Mouse (Mus musculus): ENCODE measurements around the gene Oca2. TPM values are rescaled to one million over a fixed set of nuclear protein-coding genes. Genes with fewer than 3 reads are reported as not detected.

The Oca2 gene
- total and polyA plus RNA-seq, 3 experiments: 0.38 TPM; not detected in 2

GRCm38 (mm10) chr7:56201483-56202218, 37.9 kb upstream of the Oca2 start (continued):
- TF ChIP-seq CTCF (conservative IDR thresholded peaks at IDR 0.05 in 1 of 2, IDR thresholded peaks at IDR 0.05 in 1 of 2; ENCODE audit: low read depth in 2 of 2, low read length in 2 of 2): no peak
- TF ChIP-seq GABPA (IDR thresholded peaks at IDR 0.05; ENCODE audit: insufficient replicate concordance, low read depth, low read length): no peak
- no peak for TF ChIP-seq SMC3 (IDR thresholded peaks at IDR 0.05; ENCODE audit: low read depth, low read length)

GRCm38 (mm10) chr7:56202843-56203242, 36.7 kb upstream of the Oca2 start:
- H3K79me2 ChIP-seq (replicated peaks; ENCODE audit: control insufficient read depth, extremely low read depth, insufficient read depth, poor library complexity, severe bottlenecking): no peaks in the 10 kb centered on the region
- no peak overlapping the region for H3K27ac ChIP-seq (ENCODE audit: insufficient read depth, low read depth)
- H3K9me3 ChIP-seq (replicated peaks; ENCODE audit: low read length): no peaks in the 10 kb centered on the region
- H3K4me1 ChIP-seq (ENCODE audit: control insufficient read depth in 1 of 2, insufficient read depth in 2 of 2): peaks cover 18 to 54% of the 10 kb centered on the region in 2 experiments
- TF ChIP-seq SMC3 (IDR thresholded peaks at IDR 0.05; ENCODE audit: low read depth, low read length): no peak
- no peak for TF ChIP-seq ZMIZ1 (IDR thresholded peaks at IDR 0.05; ENCODE audit: low read depth, low read length)
- TF ChIP-seq ZNF384 (IDR thresholded peaks at IDR 0.05; ENCODE audit: low read depth, low read length): no peak
- no peak for TF ChIP-seq PAX5 (IDR thresholded peaks at IDR 0.05; ENCODE audit: low read length)
- TF ChIP-seq TCF12 (IDR thresholded peaks at IDR 0.05; ENCODE audit: low read depth, low read length): no peak
- no peak for TF ChIP-seq BHLHE40 (IDR thresholded peaks at IDR 0.05; ENCODE audit: low read depth, low read length)
- no peak for TF ChIP-seq EP300 (IDR thresholded peaks at IDR 0.05; ENCODE audit: low read length)
- no peak for TF ChIP-seq IRF4 (IDR thresholded peaks at IDR 0.05; ENCODE audit: low read depth, low read length)
- no peak for TF ChIP-seq CHD2 (IDR thresholded peaks at IDR 0.05; ENCODE audit: low read length)
- TF ChIP-seq POLR2AphosphoS2 (IDR thresholded peaks at IDR 0.05; ENCODE audit: low read depth, low read length): no peak
- no peak for TF ChIP-seq KAT2A (IDR thresholded peaks at IDR 0.05; ENCODE audit: insufficient replicate concordance, low read length)
- TF ChIP-seq MYC (IDR thresholded peaks at IDR 0.05; ENCODE audit: low read depth, low read length): no peak
- no peak for TF ChIP-seq JUN (IDR thresholded peaks at IDR 0.05; ENCODE audit: insufficient read depth, low read depth, low read length)
- no peak for TF ChIP-seq GABPA (IDR thresholded peaks at IDR 0.05; ENCODE audit: insufficient replicate concordance, low read depth, low read length)
- TF ChIP-seq MEF2A (IDR thresholded peaks at IDR 0.05; ENCODE audit: borderline replicate concordance, low read depth, low read length): no peak
- H3K27me3 ChIP-seq (replicated peaks): no peaks in the 10 kb centered on the region
- in situ Hi-C loops (cut with MboI; ENCODE audit: low pct_ligation_motif_present, low pct_unique_long_range_greater_than_20kb, low sequenced_read_pairs): no loop called here
- H3K4me3 ChIP-seq (replicated peaks in 1 of 3; ENCODE audit: low read depth in 2 of 3, low read length in 2 of 3, poor library complexity in 1 of 3): no peak overlapping the region
- no peak for DNase-seq (ENCODE audit: extremely low read depth)
- H3K9ac ChIP-seq (ENCODE audit: insufficient read depth, low read depth): no peak overlapping the region
- no peak overlapping the region for H3K4me2 ChIP-seq (ENCODE audit: insufficient read depth, low read depth, poor library complexity, severe bottlenecking)
- dilution Hi-C loops (cut with MboI; ENCODE audit: extremely low pct_ligation_motif_present, extremely low pct_unique_long_range_greater_than_20kb, low sequenced_read_pairs): no loop called here
- H3K36me3 ChIP-seq (replicated peaks in 1 of 2; ENCODE audit: control insufficient read depth in 1 of 2, insufficient read depth in 1 of 2, low read length in 1 of 2): peaks cover 35 to 63% of the 10 kb centered on the region in 2 experiments

- H3K4me2 ChIP-seq (ENCODE audit: insufficient read depth, low read depth, poor library complexity, severe bottlenecking): no peak overlapping the region
- H3K4me3 ChIP-seq (replicated peaks in 1 of 3; ENCODE audit: low read depth in 2 of 3, low read length in 2 of 3, poor library complexity in 1 of 3): no peak overlapping the region
- in situ Hi-C loops (cut with MboI; ENCODE audit: low pct_ligation_motif_present, low pct_unique_long_range_greater_than_20kb, low sequenced_read_pairs) (no loop called here), dilution Hi-C loops (cut with MboI; ENCODE audit: extremely low pct_ligation_motif_present, extremely low pct_unique_long_range_greater_than_20kb, low sequenced_read_pairs) (no loop called here)
- H3K79me2 ChIP-seq (replicated peaks; ENCODE audit: control insufficient read depth, extremely low read depth, insufficient read depth, poor library complexity, severe bottlenecking): no peaks in the 10 kb centered on the region
- H3K9me3 ChIP-seq (replicated peaks; ENCODE audit: low read length): no peaks in the 10 kb centered on the region
- peaks cover 18 to 50% of the 10 kb centered on the region in 2 experiments for H3K4me1 ChIP-seq (ENCODE audit: control insufficient read depth in 1 of 2, insufficient read depth in 2 of 2)
- no peak overlapping the region for H3K9ac ChIP-seq (ENCODE audit: insufficient read depth, low read depth)
- DNase-seq (ENCODE audit: extremely low read depth): no peak
- H3K27me3 ChIP-seq (replicated peaks): no peaks in the 10 kb centered on the region
- no peak for TF ChIP-seq MAFK (IDR thresholded peaks at IDR 0.05; ENCODE audit: insufficient replicate concordance, low read length)
- no peak for TF ChIP-seq PAX5 (IDR thresholded peaks at IDR 0.05; ENCODE audit: low read length)
- no peak for TF ChIP-seq POLR2A (IDR thresholded peaks at IDR 0.05; ENCODE audit: low read depth, low read length)
- no peak for TF ChIP-seq ZKSCAN1 (IDR thresholded peaks at IDR 0.05; ENCODE audit: borderline replicate concordance, low read depth, low read length)
- no peak for TF ChIP-seq MYC (IDR thresholded peaks at IDR 0.05; ENCODE audit: low read depth, low read length)
- no peak for TF ChIP-seq ZNF384 (IDR thresholded peaks at IDR 0.05; ENCODE audit: low read depth, low read length)
- TF ChIP-seq SMC3 (IDR thresholded peaks at IDR 0.05; ENCODE audit: low read depth, low read length): no peak
- no peak for TF ChIP-seq RCOR1 (conservative IDR thresholded peaks at IDR 0.05; ENCODE audit: low read depth, low read length)
- no peak for TF ChIP-seq CTCF (conservative IDR thresholded peaks at IDR 0.05 in 1 of 2, IDR thresholded peaks at IDR 0.05 in 1 of 2; ENCODE audit: low read depth in 2 of 2, low read length in 2 of 2)
- no peak for TF ChIP-seq GABPA (IDR thresholded peaks at IDR 0.05; ENCODE audit: insufficient replicate concordance, low read depth, low read length)
- TF ChIP-seq MXI1 (IDR thresholded peaks at IDR 0.05; ENCODE audit: low read depth, low read length): no peak
- TF ChIP-seq MAZ (IDR thresholded peaks at IDR 0.05; ENCODE audit: low read depth, low read length): no peak
- TF ChIP-seq MAX (IDR thresholded peaks at IDR 0.05; ENCODE audit: low read length): no peak
- no peak for TF ChIP-seq USF1 (IDR thresholded peaks at IDR 0.05; ENCODE audit: low read depth, low read length)
- TF ChIP-seq UBTF (IDR thresholded peaks at IDR 0.05; ENCODE audit: low read depth, low read length): no peak
- TF ChIP-seq CHD1 (IDR thresholded peaks at IDR 0.05; ENCODE audit: low read depth, low read length): no peak
- TF ChIP-seq ETS1 (conservative IDR thresholded peaks at IDR 0.05; ENCODE audit: low read depth, low read length): no peak
- TF ChIP-seq ZC3H11A (IDR thresholded peaks at IDR 0.05; ENCODE audit: low read depth, low read length): no peak
- no peak overlapping the region for H3K27ac ChIP-seq (ENCODE audit: insufficient read depth, low read depth)
- peaks cover 31 to 60% of the 10 kb centered on the region in 2 experiments for H3K36me3 ChIP-seq (replicated peaks in 1 of 2; ENCODE audit: control insufficient read depth in 1 of 2, insufficient read depth in 1 of 2, low read length in 1 of 2)
Observed at GRCm38 (mm10) chr7:56203286-56203685, 36.3 kb upstream of the Oca2 start.

Data from CH12.LX (cell line).